Mouse (Mus musculus) bone marrow, adult 2 months (tissue): Measurements from ENCODE around the gene Zbtb43.

ENCODE experiments used
- CTCF ChIP-seq: fragments of 200-500 bp; IDR thresholded peaks from 2 replicates; pipeline ENCODE4 v1.5.1; 2011; ENCODE audit warnings: low read length, control low read depth; ENCODE audit not compliant: control insufficient read depth, insufficient read depth
- POLR2A ChIP-seq: fragments of 200-500 bp; IDR thresholded peaks from 2 replicates; pipeline ENCODE4 v1.6.1; 2011; ENCODE audit warnings: low read depth, mild to moderate bottlenecking, control low read depth, low read length, borderline replicate concordance; ENCODE audit not compliant: control insufficient read depth

GRCm38 (mm10) chr2:33454816-33455215 is 13.5 kb downstream of the Zbtb43 start:
- TF ChIP-seq CTCF (no peak), POLR2A (no peak)
